Mouse (Mus musculus): ENCODE results near the gene Twnk. TPM values are rescaled to one million over a fixed set of nuclear protein-coding genes. Genes with fewer than 3 reads are reported as not detected.

Twnk gene
- polyA plus RNA-seq, 1 experiment, result 0.17 TPM

- Histone ChIP-seq H3K27me3 (ENCODE audit: control insufficient read depth) (peaks cover 85% of the 10 kb centered on the region), H3K4me1 (ENCODE audit: control insufficient read depth) (peaks cover 28% of the 10 kb centered on the region), H3K9me3 (ENCODE audit: control insufficient read depth, low read length) (no peaks in the 10 kb centered on the region), H3K36me3 (ENCODE audit: control insufficient read depth) (no peaks in the 10 kb centered on the region), H3K4me3 (replicated peaks) (no peak overlapping the region)
- TF ChIP-seq TAL1 (IDR thresholded peaks at IDR 0.05; ENCODE audit: low read length), result no peak
- no peak for TF ChIP-seq GATA1 (IDR thresholded peaks at IDR 0.05; ENCODE audit: low read length)
Measured at GRCm38 (mm10) chr19:45044389-45044927, 39.0 kb downstream of the Twnk start.

GRCm38 (mm10) chr19:45045236-45045635 lies 39.8 kb downstream of the Twnk start:
- Histone ChIP-seq H3K9me3 (ENCODE audit: control insufficient read depth, low read length) (no peaks in the 10 kb centered on the region), H3K4me3 (replicated peaks) (no peak overlapping the region), H3K27me3 (ENCODE audit: control insufficient read depth) (peaks cover 81% of the 10 kb centered on the region), H3K36me3 (ENCODE audit: control insufficient read depth) (no peaks in the 10 kb centered on the region), H3K4me1 (ENCODE audit: control insufficient read depth) (peaks cover 28% of the 10 kb centered on the region)
- TF ChIP-seq TAL1 (IDR thresholded peaks at IDR 0.05; ENCODE audit: low read length), result no peak

- Histone ChIP-seq H3K4me1 (ENCODE audit: control insufficient read depth) (peaks cover 28% of the 10 kb centered on the region), H3K4me3 (replicated peaks) (peak within 1 kb of the TSS; percentile 64), H3K27me3 (ENCODE audit: control insufficient read depth) (peaks cover 77% of the 10 kb centered on the region)
Measured at GRCm38 (mm10) chr19:45045651-45046050, 40.2 kb downstream of the Twnk start, which contains the start of gene Pdzd7. TSS of gene Pdzd7 (minus strand) at chr19:45045717.

GRCm38 (mm10) chr19:45046523-45047321 lies 41.3 kb downstream of the Twnk start:
- Histone ChIP-seq H3K4me3 (replicated peaks) (peak overlapping the region; percentile 64), H3K27me3 (ENCODE audit: control insufficient read depth) (peaks cover 66% of the 10 kb centered on the region), H3K4me1 (ENCODE audit: control insufficient read depth) (peaks cover 28% of the 10 kb centered on the region), H3K36me3 (ENCODE audit: control insufficient read depth) (no peaks in the 10 kb centered on the region), H3K9me3 (ENCODE audit: control insufficient read depth, low read length) (no peaks in the 10 kb centered on the region)
- TF ChIP-seq TAL1 (IDR thresholded peaks at IDR 0.05; ENCODE audit: low read length) (no peak), GATA1 (IDR thresholded peaks at IDR 0.05; ENCODE audit: low read length) (no peak)

More at GRCm38 (mm10) chr19:45045651-45046050, 40.2 kb downstream of the Twnk start, which contains the start of gene Pdzd7:
- no peak for TF ChIP-seq TAL1 (IDR thresholded peaks at IDR 0.05; ENCODE audit: low read length)
- no peak for TF ChIP-seq GATA1 (IDR thresholded peaks at IDR 0.05; ENCODE audit: low read length)
- H3K9me3 ChIP-seq (ENCODE audit: control insufficient read depth, low read length), result no peaks in the 10 kb centered on the region
- H3K36me3 ChIP-seq (ENCODE audit: control insufficient read depth), result no peaks in the 10 kb centered on the region

- no peaks in the 10 kb centered on the region for H3K36me3 ChIP-seq (ENCODE audit: control insufficient read depth)
- H3K4me3 ChIP-seq (replicated peaks), result peak within 1 kb of the TSS; percentile 64
- TF ChIP-seq GATA1 (IDR thresholded peaks at IDR 0.05; ENCODE audit: low read length) (no peak), TAL1 (IDR thresholded peaks at IDR 0.05; ENCODE audit: low read length) (no peak)
- H3K9me3 ChIP-seq (ENCODE audit: control insufficient read depth, low read length), result no peaks in the 10 kb centered on the region
- peaks cover 59% of the 10 kb centered on the region for H3K27me3 ChIP-seq (ENCODE audit: control insufficient read depth)
- peaks cover 28% of the 10 kb centered on the region for H3K4me1 ChIP-seq (ENCODE audit: control insufficient read depth)
Measured at GRCm38 (mm10) chr19:45047417-45047934, 42.0 kb downstream of the Twnk start, which contains the start of gene Sfxn3. TSS of gene Sfxn3 (plus strand) at chr19:45047503.

GRCm38 (mm10) chr19:45047935-45048643 lies 42.6 kb downstream of the Twnk start:
- H3K9me3 ChIP-seq (ENCODE audit: control insufficient read depth, low read length), result no peaks in the 10 kb centered on the region
- no peak for TF ChIP-seq TAL1 (IDR thresholded peaks at IDR 0.05; ENCODE audit: low read length)
- TF ChIP-seq GATA1 (IDR thresholded peaks at IDR 0.05; ENCODE audit: low read length), result no peak
- H3K27me3 ChIP-seq (ENCODE audit: control insufficient read depth), result peaks cover 56% of the 10 kb centered on the region
- peaks cover 28% of the 10 kb centered on the region for H3K4me1 ChIP-seq (ENCODE audit: control insufficient read depth)
- H3K4me3 ChIP-seq (replicated peaks), result peak overlapping the region; percentile 64
- no peaks in the 10 kb centered on the region for H3K36me3 ChIP-seq (ENCODE audit: control insufficient read depth)

- H3K9me3 ChIP-seq (ENCODE audit: control insufficient read depth, low read length), result no peaks in the 10 kb centered on the region
- no peaks in the 10 kb centered on the region for H3K36me3 ChIP-seq (ENCODE audit: control insufficient read depth)
- peaks cover 49% of the 10 kb centered on the region for H3K27me3 ChIP-seq (ENCODE audit: control insufficient read depth)
- H3K4me1 ChIP-seq (ENCODE audit: control insufficient read depth), result peaks cover 28% of the 10 kb centered on the region
- no peak overlapping the region for H3K4me3 ChIP-seq (replicated peaks)
- no peak for TF ChIP-seq GATA1 (IDR thresholded peaks at IDR 0.05; ENCODE audit: low read length)
- no peak for TF ChIP-seq TAL1 (IDR thresholded peaks at IDR 0.05; ENCODE audit: low read length)
Measured at GRCm38 (mm10) chr19:45048644-45049365, 43.3 kb downstream of the Twnk start.

GRCm38 (mm10) chr19:45049523-45049922 lies 44.1 kb downstream of the Twnk start:
- Histone ChIP-seq H3K9me3 (ENCODE audit: control insufficient read depth, low read length) (no peaks in the 10 kb centered on the region), H3K4me1 (ENCODE audit: control insufficient read depth) (peaks cover 28% of the 10 kb centered on the region), H3K27me3 (ENCODE audit: control insufficient read depth) (peaks cover 42% of the 10 kb centered on the region), H3K36me3 (ENCODE audit: control insufficient read depth) (no peaks in the 10 kb centered on the region), H3K4me3 (replicated peaks) (no peak overlapping the region)
- TF ChIP-seq TAL1 (IDR thresholded peaks at IDR 0.05; ENCODE audit: low read length), result no peak

All from erythroblast, embryonic 14.5 days (primary cell).